Mouse (Mus musculus): ENCODE data around the gene Nkd1.

GRCm38 (mm10) chr8:88588205-88588889 is 67.2 kb downstream of the Nkd1 start:
- TF ChIP-seq CTCF (IDR thresholded peaks at IDR 0.05; ENCODE audit: low read depth, low read length) (no peak), GATA1 (IDR thresholded peaks at IDR 0.05; ENCODE audit: borderline replicate concordance, low read length) (no peak), TAL1 (conservative IDR thresholded peaks at IDR 0.05; ENCODE audit: low read depth, low read length) (no peak)
